Mouse (Mus musculus): Measurements from ENCODE around the gene Fkbp5.

The Fkbp5 gene

DNA sequence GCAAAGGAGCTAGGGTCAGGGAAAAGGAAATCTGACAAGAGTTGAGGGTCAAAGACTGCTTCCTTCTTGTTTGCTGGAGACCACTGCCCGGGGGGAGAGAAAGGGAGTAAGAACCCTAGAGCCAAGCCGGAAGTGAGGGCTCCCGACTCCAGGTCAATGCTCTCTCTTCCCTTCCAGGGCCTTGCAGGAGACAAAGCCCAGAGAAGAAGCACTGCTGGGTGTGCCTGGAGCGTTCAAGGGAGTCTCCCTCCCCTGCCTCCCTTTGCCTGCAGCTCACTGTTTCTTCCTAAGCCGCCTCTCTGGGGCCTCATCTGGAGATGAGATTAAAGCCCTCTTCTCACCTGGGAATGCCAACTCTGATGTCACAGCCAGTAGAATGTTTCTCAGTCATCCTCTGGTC is 10.4 kb downstream of the Fkbp5 start:
- in situ Hi-C loops (cut with MboI, MseI) = no loop called here

DNA sequence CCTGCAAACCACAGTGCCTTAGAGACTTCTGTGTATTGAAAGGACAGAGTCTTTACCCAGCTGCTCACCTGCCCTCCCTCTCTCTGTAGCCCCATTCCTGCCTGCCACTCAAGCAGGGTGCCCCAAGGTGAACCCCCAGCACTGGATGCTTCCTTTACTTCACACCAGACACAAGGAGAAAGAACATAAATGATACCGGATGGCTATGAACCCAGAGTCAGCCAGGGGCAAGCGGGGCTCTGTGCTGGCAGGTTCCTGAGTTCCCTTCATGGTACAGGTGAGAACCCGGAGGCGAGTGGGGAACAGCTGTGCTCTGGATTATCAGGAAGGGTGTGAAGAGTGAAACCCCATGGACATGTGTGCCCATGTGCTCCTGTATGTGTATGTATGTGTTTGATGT is 11.7 kb downstream of the Fkbp5 start:
- in situ Hi-C loops (cut with MboI, MseI) = no loop called here

DNA sequence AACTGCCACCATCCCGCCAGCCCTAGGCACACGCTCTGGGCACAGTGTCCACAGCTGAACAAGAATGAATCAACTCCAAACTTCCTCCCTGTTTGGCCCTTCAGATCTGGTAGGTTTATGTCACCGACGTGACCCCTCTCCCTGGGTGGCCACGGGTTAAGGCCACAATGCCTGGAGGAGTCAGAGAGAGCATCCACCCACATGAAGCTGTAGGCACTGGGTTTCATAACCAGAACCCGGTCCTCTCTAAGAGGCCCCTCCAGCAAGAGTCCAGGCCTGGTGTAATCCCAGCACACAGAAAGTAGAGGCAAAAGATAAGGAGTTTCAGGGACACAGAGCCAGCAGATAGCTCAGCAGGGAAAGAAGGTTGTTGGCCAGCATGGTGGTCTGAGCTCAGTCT is 13.1 kb downstream of the Fkbp5 start:
- in situ Hi-C loops (cut with MboI, MseI) = no loop called here

DNA sequence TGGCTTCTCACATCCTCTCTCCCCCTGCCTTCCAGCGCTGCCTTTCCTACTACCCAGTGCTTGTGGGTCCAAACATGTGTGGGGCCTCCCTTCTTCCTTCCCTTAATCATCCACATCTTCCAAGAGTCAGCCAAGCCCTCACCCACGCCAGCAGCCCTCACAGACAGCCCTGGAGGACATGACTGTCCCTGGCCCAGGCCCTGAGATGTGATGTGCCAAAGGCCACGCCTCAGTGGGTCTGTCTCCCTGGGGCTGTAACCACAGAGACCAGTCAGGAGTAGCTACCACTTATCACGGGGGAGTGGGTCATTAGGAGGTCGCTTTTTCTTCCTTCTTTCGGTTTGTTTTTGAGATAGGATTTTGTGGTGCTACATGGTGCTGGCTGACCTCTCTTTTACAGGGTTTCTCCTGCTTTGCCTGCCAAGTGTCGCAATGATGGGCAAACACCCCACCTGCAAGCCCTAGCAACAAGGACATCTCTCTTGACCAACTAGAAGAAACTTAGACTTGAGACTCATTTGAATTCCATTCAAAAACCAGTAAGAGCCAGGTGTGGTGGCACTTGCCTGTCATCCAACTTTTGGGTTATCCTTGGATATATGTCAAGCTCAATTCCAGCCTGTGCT is 15.0 kb downstream of the Fkbp5 start:
- in situ Hi-C loops (cut with MboI, MseI) = no loop called here

DNA sequence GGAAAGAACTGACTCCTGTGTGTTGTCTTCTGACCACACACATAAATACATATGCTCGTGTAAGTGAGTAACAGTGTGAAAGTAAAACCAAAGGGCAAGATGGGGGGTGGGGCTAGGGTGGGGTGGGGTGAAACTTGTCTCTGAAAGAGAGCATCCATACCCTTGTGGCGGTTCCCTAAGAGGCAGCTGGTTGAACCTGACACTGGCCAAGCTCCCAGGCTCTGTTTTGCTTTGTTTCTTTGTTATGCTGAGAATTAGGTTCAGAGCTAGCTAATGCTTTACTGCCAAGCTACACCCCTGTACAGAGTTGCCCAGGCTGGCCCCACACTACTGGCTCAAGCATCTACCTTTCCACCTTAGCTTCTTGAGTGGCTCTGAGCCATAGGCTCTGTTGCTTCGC is 16.9 kb downstream of the Fkbp5 start:
- in situ Hi-C loops (cut with MboI, MseI) = no loop called here

DNA sequence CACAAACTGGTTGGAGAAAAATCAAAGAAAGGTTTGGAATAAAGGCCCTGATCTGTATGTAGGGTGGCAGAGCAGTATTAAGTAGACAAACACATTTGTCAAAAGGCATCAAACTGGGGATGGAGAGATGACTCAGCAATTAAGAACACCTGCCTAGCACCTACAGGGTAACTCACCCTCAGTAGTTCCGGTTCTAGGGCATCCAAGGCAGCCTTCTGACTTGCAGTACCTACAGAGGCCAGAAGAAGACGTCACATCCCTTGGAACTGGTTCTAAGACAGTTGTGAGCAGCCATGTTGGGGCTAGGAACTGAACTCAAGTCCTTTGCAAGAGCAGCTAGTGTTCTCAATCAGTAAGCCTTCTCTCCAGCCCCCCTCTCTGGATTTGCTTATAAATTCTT is 18.1 kb downstream of the Fkbp5 start:
- in situ Hi-C loops (cut with MboI, MseI) = no loop called here

DNA sequence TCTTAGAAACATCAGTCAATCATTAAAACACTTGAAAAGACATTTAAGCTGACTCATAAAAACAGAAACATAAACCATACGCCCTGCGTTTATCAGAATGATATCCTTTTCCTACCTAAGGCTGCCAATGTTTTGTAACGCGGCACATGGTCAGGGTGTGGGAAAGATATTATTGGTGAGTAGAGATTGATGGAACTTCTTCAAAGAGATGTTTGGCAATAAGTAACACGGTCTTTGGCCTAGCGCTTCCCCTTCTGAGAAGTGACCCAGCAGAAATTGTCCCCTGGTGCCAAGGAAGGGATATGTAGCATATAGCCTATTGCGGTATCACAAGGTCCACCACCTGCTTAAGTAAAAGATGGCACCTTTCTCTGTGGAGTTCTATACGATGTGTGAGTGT is 21.5 kb downstream of the Fkbp5 start:
- in situ Hi-C loops (cut with MboI, MseI) = no loop called here

DNA sequence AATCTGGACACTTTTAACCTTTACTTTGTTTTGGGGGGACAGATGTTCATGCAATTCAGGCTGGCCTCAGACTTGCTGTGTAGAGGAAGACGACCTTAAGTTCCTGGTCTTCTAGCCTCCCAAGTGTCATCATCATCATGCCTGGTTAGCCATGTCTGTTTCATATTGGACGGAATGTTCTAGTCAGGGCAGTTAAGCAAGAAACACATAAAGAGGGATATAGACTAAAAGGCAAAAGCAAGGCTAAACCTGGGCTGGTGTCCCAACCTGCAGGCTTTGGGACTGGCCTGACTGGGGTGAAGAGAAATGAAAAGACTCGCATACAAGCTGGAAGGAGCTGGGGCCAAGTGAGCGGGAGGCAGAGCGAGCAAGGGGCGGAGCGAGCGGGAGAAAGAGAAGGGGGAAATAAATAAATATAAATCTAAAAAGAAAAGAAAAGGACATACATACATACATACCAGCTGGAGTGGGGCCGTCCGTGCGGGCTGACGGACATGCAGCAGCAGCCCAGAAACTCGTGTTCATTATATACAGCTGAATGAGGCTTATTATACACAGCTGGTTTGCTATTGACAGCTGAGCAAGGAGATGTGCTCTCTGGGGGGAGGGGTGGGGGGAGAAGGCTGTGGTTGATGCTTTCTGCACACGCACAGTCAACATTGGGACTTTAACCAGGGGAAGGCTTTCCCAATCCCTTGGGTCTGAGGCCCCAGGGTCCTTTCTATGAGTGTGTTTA is 26.1 kb downstream of the Fkbp5 start:
- in situ Hi-C loops (cut with MboI, MseI) = no loop called here

DNA sequence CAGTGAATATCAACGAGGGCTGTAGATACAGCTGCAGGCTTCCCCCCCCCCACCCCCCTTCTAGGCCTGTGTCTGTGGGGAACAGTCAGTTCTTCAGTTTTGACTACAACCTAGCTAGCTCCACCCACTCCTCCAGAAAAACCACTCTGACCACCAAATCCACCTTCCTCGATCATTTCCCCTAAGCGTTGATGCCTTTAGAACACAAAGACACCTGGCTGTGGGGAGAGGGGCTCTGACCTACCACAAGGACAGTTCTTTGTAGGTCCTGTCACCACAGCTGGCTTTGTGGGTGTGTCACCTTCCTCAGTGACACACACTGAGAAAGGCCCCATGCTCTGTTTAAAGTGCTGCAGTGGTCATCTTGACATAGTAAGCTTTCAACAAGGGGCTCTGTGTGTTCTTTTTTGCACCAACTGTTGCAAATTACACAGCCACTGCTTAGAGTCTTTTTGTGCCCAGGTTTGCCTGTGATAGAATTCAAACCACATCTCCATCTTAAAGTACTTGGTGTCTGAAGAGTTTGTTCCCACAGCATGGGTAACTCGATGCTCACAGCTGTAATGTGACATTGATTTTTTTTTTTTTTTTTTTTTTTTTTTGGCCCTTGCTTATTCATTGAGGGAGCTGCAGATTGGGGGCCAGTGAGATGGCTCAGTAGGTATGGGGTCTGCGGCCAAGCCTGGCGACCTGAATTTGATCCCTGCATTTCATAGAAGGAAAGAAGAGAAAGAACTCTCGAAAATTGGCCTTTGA is 28.9 kb downstream of the Fkbp5 start:
- in situ Hi-C loops (cut with MboI, MseI) = loop anchor here (5.0 kb wide), 1 partner anchor 34 kb away; no protein-coding TSS in a partner anchor

DNA sequence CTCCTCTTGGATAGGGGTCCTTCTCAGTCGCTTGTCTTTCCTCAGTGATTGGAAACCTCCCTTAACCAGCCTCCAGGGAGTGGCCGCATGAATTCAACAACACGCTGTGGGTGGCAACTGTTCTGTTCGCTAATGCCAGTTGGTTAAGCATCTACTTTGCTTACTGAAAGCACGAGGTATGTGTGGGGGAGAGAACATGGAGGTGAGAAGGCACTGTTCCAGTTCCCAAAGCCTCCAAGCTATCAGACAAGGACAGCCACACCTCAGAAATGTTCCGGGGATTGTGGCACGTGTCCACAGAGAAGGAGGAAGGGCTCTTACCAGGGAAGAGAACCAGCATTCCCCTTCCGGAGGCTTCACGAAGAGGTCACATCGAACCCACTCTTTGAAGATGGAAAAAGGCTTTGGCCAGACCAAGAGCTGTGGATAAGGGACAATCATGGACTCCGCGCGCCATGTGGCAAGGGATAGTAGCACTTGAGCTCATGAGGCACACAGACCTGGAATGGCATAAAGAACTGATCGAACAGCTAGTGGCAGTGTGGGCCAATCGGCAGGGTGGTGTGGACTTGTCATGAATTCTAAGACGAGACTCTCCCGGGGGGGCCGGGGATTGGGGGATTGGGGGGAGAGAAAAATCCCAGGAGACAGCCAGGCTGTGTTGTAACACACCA is 29.6 kb downstream of the Fkbp5 start:
- in situ Hi-C loops (cut with MboI, MseI) = loop anchor here (5.0 kb wide), 1 partner anchor 35 kb away; no protein-coding TSS in a partner anchor

DNA sequence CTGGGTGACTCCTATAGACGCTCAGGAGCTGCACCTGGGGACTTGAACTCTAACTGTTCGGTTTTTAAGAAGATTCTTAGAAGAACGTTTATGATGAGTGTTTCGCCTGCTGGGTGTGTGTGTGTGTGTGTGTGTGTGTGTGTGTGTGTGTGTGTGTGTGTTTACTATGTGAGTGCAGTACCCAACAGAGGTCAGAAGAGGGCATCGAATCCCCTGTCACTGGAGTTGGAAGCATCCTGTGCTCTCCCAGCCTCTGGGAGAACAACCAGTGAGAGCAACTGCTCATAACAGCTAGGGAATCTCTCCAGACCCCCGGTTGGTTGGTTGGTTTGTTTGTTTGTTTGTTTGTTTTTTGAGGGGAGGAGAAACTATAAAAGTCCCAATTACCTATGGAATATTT is 30.6 kb downstream of the Fkbp5 start:
- in situ Hi-C loops (cut with MboI, MseI) = loop anchor here (5.0 kb wide), 1 partner anchor 36 kb away; no protein-coding TSS in a partner anchor

DNA sequence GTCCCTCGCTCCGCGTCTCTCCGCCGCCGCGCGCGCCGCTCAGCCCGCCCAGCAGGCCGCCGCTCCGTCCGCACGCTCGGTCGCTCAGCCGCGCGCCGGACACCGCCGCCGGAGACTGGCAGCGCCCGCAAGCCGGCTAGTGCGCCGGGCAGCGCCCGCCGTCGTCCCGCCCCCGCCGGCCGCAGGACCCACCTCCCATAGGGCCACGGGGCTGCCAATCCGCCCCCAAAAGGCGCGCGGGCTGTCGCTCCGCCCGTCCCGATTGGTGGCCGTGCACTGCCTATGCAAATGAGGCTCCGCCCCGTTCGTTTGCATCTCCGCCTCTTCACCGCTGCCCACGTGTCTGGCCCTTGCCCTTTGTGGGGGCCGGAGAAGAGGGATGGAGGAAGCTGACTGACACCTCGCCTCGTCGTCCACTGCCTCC is 31.3 kb downstream of the Fkbp5 start:
- in situ Hi-C loops (cut with MboI, MseI) = loop anchor here (5.0 kb wide), 1 partner anchor 36 kb away; no protein-coding TSS in a partner anchor

DNA sequence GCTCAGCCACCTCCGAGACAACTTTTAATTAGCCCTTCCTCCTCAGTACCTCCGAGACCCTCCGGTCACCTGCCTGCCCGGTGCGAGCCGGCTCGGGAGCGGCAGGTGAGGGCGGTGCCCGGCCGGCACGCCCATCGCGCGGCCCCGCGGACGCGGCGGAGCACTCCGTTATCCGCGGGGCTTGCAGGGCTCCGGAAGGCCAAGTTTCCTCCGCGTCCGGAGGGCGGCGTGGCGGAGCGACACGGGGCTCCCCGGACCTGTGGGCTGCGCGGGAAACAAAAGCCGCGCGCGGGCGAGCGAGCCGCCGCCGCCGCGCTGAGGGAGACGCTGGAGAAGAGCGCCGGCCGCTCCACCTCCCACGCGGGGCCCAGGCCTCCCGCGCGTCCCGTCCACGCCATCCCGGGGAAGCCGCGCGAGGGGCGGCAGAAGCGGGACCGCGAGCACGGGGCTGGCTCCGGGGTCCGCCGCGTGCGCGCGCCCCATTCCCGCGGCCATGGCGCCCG is 31.8 kb downstream of the Fkbp5 start:
- in situ Hi-C loops (cut with MboI, MseI) = loop anchor here (5.0 kb wide), 1 partner anchor 37 kb away; no protein-coding TSS in a partner anchor

DNA sequence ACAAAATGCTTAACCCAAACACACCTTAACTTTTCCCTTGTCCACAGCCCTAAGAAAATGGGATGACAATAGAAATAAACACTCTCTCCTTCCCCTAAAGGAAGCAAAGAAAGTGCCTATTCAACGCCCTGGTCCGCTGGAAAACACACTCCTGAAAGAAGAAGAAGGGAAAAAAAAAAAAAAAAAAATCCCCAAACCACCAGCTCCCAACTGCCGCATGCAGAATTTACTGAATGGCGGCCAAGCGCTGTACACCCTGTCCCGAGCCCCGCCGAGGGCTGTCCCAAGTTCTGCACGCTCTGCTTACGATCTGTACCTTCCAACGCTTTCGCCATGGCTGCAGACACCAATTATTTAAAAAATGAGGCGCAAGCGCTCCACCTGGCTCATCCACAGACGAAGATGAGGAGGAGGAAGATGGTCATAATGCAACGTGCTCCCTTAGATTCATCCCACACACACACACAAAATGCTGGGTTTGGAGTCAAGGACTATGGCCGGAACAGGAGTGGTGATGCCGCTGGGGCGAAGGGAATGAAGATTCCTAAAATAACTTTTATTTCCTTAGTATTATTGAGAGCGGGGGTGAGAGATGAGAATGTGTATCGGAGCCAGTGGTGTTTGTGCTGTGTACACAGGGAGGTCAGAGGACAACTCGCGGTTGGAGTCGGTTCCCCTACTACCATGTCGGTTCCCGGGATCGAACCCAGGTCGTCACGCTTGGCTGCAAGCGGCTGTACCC is 32.5 kb downstream of the Fkbp5 start:
- in situ Hi-C loops (cut with MboI, MseI) = loop anchor here (5.0 kb wide), 1 partner anchor 37 kb away; no protein-coding TSS in a partner anchor

DNA sequence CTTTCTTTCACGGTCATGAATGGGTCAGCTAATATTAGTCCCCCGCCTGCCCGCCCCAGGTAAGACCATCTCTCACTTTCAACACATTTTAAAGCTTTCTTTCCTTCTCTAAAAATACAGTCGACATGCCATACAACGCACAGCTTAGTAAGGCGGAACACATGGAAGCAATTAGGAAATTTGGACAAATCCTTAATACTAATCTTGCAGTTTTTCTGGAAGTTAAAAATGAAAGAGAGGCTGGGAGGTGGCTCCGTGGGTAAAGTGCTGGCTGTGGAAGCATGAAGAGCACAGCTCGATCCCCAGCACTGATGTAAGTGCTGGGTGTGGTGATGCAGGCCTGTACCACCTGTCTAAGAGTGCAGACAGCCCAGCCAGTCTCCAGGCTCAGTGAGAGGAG is 39.9 kb downstream of the Fkbp5 start:
- in situ Hi-C loops (cut with MboI, MseI) = no loop called here

DNA sequence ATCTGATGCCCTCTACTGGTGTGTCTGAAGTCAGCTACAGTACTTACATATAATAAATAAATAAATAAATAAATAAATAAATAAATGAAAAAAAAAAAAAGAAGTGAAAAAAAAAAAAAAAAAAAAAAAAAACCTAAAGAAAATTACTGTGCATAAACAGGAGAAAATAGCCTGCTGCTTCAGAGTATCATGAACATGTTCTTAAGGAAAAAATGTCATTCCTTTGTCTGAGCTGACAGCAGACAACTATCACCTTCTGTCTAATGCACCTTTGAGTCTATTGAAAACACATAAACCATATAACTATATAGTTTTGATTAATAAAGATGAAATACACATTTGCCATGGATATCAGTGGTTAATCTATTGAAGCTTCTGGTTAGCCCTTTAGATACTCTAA is 40.9 kb downstream of the Fkbp5 start:
- in situ Hi-C loops (cut with MboI, MseI) = no loop called here

DNA sequence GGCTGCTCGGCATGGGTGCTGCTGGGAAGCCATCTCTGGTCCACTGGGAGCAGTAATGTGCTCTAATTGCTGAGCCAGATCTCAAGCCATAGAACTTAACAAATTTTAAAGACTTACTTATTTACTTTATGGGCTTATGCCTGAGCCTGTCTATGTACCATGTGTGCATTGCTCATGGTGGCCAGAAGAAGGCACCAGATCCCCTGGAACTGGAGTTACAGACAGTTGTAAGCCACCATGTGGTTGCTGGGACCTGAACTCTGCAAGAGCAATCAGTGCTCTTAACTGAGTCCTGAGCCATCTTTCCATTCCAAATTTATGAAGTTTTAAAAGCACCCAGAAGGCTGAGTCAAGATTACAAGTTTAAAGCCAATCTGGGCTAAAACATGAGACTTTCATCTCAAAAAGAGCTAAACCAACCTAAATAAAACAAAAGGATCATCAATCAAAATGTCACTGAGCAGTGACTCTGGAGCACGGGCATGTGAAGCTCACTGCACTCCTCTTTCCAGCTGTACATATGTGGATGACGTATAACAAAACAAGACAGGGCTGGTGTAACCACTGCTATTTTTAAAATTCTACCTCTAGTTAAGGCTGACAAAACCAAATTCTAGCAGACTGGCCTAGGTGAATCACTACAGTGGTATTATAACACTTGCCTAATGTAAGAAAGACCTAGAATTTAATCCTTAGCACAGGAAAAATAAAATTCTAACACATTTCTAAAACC is 41.6 kb downstream of the Fkbp5 start:
- in situ Hi-C loops (cut with MboI, MseI) = no loop called here

DNA sequence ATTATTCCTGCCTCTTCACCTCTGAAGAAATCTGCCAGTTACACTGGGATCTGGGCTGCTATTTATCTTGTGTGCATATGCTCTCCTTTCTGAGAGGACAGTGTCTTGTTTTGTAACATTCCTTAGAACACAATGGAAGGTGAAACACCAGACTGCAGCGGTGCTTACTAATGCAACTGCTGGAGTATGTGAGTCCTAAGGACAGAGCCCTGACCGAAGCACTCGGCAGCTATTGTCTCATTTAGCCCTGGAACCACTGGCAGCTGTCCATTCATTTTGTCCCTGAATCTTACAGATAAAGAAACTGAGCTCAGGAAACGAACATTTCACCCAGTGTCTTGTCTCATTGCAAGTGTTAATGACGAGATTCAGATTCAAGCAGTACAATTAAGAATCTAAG is 44.6 kb downstream of the Fkbp5 start:
- in situ Hi-C loops (cut with MboI, MseI) = no loop called here

DNA sequence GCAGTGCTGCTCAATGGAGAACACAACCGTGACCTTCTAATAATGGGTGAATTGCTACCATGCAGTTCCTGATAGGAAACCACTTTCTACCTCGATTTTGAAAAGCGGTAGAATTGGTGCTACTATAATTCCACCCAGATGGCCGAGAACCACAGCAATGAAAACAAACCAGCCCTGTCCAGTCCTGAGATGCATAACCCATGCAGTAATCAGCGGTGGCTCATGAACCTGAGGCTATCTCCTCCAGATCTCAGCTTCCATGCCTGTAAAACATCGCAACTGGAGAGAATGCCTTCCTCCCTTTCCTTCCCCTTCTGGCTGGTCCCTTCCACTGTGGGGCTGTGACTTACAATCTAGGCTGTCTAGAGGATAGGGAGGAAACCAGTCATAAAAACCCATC is 46.5 kb downstream of the Fkbp5 start:
- in situ Hi-C loops (cut with MboI, MseI) = no loop called here

DNA sequence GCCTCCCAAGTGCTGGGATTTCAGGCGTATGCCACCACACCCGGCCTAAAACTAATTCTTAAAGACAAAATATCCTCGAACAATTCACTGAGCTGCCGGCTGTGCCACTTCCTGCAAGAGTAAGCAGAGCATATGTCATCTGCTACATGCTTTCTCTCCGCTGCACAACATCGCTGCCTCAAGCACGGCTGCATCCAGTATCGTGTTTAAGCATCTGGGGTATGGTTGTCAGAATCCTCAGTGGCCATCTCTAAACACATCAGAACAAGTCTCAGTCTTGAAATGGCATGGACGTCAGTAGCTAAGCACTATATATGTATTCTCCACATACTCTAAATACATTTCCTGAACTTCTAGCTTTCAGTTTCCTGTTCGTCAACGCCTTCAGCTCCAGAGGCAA is 49.6 kb downstream of the Fkbp5 start:
- in situ Hi-C loops (cut with MboI, MseI) = no loop called here
